Mouse (Mus musculus) thymus, adult 2 months (tissue): ENCODE measurements around the gene Fgfr2.

ENCODE experiments used
- CTCF ChIP-seq: fragments of 200-500 bp; IDR thresholded peaks from 2 replicates; pipeline ENCODE4 v1.5.1; 2012; ENCODE audit warnings: mild to moderate bottlenecking, control low read depth, low read length, moderate library complexity, borderline replicate concordance; ENCODE audit not compliant: control insufficient read depth, poor library complexity, insufficient read depth; ENCODE audit errors: extremely low read depth
- POLR2A ChIP-seq: fragments of 200-500 bp; IDR thresholded peaks from 2 replicates; pipeline ENCODE4 v1.6.1; 2012; ENCODE audit warnings: mild to moderate bottlenecking, low read length, control low read depth, moderate library complexity; ENCODE audit not compliant: control insufficient read depth, poor library complexity, insufficient read depth; ENCODE audit errors: extremely low read depth

DNA sequence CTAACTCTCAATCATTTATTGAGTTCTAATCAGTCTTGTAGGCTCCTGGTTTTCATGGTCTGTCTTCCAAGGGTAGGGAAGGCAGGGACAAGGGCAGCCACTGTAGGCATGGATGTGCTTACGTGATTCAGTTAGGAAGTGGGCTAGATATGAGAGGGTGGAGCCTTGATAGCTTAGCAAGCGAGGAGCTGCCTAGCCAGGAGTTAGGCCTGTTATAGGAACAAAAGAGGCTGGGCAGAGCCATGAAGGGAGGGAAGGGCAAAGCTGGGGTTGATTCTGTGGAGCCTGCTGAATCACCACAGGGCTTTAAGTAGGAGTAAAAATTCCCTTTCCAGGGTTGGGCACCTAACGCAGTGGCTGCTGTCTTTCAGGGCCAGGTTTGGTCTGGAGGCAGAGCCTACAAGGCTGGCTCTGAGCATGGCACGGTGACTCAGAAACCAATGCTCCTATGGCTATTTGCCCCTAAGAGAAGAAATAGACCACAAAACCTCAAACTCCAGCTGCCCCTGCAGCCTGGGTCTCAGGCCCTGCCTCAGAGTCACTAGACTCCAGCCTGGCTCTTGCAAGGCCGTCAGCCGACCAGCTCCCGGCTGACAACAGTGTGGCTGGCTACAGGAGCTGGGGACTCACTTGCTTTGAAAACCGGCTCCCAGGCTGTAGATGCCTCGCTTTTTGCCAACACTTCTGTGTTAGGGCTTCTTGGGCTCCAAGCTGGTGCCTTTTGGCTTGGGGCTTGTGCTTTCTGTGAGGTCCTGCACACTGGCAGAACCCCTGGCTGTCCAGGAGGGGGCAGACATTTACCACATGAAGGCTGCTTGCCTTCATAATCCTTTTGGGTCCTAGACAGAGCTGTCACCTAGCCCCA, 2449.7 kb downstream of the Fgfr2 start:
- peak; percentile 75; the same call in 1 of the 2 replicates for TF ChIP-seq CTCF
- no peak for TF ChIP-seq POLR2A
